Mouse (Mus musculus) kidney, embryonic 15.5 days (tissue): Measurements from ENCODE around the gene Fbxl19. TPM values are rescaled to one million over a fixed set of nuclear protein-coding genes. Genes with fewer than 3 reads are reported as not detected.
"Not testable (repeated sequence)": the region's sequence is repeated elsewhere in the genome, so short reads cannot be mapped to it uniquely, and the experiment has no call there.

ENCODE experiments used
- ATAC-seq: fragments of 200-750 bp; cut with Nextera tagmentation; replicated peaks from 2 replicates; pipeline ENCODE4 v1.8.0; 2017; ENCODE audit warnings: moderate TSS enrichment; ENCODE audit not compliant: low FRiP score
- H3K27ac ChIP-seq: fragments of 300-500 bp; sonication (generic); 2 replicates; pipeline ENCODE4 v1.5.1; 2015; ENCODE audit warnings: mild to moderate bottlenecking, inconsistent platforms
- H3K27me3 ChIP-seq: fragments of 300-500 bp; sonication (generic); 2 replicates; pipeline ENCODE4 v1.6.1; 2015; ENCODE audit warnings: inconsistent platforms
- H3K36me3 ChIP-seq: fragments of 300-500 bp; sonication (generic); 2 replicates; pipeline ENCODE4 v1.6.1; 2015; ENCODE audit warnings: inconsistent platforms
- H3K4me1 ChIP-seq: fragments of 300-500 bp; sonication (generic); 2 replicates; pipeline ENCODE4 v1.6.1; 2015; ENCODE audit warnings: inconsistent platforms
- H3K4me2 ChIP-seq: fragments of 300-500 bp; sonication (generic); 2 replicates; pipeline ENCODE4 v1.6.1; 2015; ENCODE audit warnings: moderate library complexity, mild to moderate bottlenecking, inconsistent platforms
- H3K4me3 ChIP-seq: fragments of 300-500 bp; sonication (generic); replicated peaks from 2 replicates; pipeline ENCODE4 v1.5.1; 2015; ENCODE audit warnings: mild to moderate bottlenecking, inconsistent platforms
- H3K9ac ChIP-seq: fragments of 300-500 bp; sonication (generic); 2 replicates; pipeline ENCODE4 v1.6.1; 2015; ENCODE audit warnings: mild to moderate bottlenecking, inconsistent platforms
- H3K9me3 ChIP-seq: fragments of 300-500 bp; sonication (generic); replicated peaks from 2 replicates; pipeline ENCODE4 v1.6.1; 2016; ENCODE audit warnings: inconsistent platforms
- WGBS: fragments of 180-500 bp; shearing (Covaris S2); methylation state at CpG from one replicate; pipeline ENCODE4 v1.1.7; 2015; ENCODE audit warnings: mixed read lengths; 5-methylcytosine and 5-hydroxymethylcytosine counted together
- polyA plus RNA-seq: library from polyadenylated mRNA; unstranded; fragments of >200 nt; fragmentation: Nextera tagmentation; extraction: Ambion mirVana; gene quantifications from 2 replicates; pipeline ENCODE4 v1.2.1, GENCODE M21; 2015

Fbxl19 gene
- polyA plus RNA-seq, 1 experiment from 2014 or later: 6.8 TPM

DNA sequence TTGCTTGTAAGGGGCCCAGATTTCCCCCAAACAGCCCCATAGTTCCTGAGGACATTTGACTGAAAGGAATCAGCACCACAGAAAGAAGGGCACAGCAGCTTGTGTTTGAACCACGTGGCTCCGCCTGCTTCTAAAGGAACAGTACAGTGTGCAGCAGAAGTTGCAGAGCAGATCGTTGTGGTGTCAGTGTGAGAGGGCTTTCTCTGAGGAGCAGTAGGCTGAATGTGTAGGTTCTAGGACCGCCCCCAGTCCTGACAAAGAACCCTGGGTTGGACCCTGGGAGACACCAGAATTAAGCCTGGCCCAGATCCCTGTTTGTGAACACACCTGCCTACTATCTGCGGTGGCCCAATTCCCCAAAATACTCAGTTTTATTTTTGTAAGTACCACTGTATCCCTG lies 26.9 kb downstream of the Fbxl19 start:
- no peaks in the 10 kb centered on the region for H3K27me3 ChIP-seq
- peaks cover 40% of the 10 kb centered on the region for H3K4me1 ChIP-seq
- peaks cover 27% of the 10 kb centered on the region for H3K36me3 ChIP-seq
- no peak for ATAC-seq
- H3K9me3 ChIP-seq: no peaks in the 10 kb centered on the region
- peak overlapping the region; percentile 94 for H3K4me2 ChIP-seq
- 0 out of 2 replicates have a peak overlapping the region, but pooled peaks have one; percentile 91 for H3K9ac ChIP-seq
- 69% methylated on average over 5 of the region's 5 CpGs for WGBS
- H3K27ac ChIP-seq: no peak overlapping the region
- peak overlapping the region; percentile 81 for H3K4me3 ChIP-seq

DNA sequence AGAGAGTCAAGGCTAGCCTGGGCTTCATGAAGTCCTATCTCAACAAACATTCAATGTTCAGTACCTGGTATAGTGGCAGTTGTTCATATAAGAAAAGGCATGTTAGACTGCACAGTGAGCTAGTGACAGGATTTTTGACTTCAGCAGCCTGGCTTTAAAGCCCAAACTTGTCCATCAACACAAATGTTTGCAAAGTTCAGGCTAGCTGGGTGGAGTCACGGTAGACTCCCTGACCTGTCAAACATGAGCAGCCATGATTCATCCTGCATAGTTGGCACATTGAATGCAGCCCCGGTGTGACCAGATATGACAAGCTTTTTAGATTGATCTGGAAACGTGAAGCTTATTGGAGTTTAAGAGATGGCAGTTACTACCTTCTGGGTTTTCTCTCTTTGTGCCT lies 27.7 kb downstream of the Fbxl19 start:
- Histone ChIP-seq H3K36me3 (peaks cover 19% of the 10 kb centered on the region), H3K27me3 (no peaks in the 10 kb centered on the region), H3K4me1 (peaks cover 40% of the 10 kb centered on the region), H3K9ac (no peak overlapping the region), H3K4me3 (no peak overlapping the region), H3K27ac (no peak overlapping the region), H3K4me2 (no peak overlapping the region), H3K9me3 (no peaks in the 10 kb centered on the region)
- 69% methylated on average over 3 of the region's 3 CpGs for WGBS
- no peak for ATAC-seq

DNA sequence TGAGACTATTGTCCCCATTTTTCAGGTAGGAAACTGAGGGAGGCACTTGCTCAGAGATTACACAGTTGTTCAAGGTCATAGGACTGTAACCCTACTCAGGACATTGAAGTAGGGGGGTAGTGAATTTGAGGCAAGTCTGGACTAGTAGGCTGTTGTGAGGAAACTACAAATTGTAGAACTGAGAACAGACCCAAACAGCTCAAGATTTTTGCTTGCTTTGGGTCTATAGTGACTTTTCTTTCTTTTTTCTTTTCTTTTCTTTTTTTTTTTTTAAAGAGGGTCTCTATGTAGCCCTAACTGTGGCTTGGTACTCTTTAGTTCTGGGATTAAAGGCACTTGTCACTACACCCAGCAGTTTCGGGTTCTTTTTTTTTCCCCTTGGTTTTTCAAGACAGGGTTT lies 28.2 kb downstream of the Fbxl19 start:
- Histone ChIP-seq H3K9me3 (no peaks in the 10 kb centered on the region), H3K27me3 (no peaks in the 10 kb centered on the region), H3K4me2 (no peak overlapping the region), H3K4me1 (peaks cover 40% of the 10 kb centered on the region), H3K36me3 (peaks cover 14% of the 10 kb centered on the region), H3K27ac (no peak overlapping the region), H3K9ac (no peak overlapping the region), H3K4me3 (no peak overlapping the region)
- no peak for ATAC-seq
- 95% methylated on average over 1 of the region's 1 CpGs for WGBS

DNA sequence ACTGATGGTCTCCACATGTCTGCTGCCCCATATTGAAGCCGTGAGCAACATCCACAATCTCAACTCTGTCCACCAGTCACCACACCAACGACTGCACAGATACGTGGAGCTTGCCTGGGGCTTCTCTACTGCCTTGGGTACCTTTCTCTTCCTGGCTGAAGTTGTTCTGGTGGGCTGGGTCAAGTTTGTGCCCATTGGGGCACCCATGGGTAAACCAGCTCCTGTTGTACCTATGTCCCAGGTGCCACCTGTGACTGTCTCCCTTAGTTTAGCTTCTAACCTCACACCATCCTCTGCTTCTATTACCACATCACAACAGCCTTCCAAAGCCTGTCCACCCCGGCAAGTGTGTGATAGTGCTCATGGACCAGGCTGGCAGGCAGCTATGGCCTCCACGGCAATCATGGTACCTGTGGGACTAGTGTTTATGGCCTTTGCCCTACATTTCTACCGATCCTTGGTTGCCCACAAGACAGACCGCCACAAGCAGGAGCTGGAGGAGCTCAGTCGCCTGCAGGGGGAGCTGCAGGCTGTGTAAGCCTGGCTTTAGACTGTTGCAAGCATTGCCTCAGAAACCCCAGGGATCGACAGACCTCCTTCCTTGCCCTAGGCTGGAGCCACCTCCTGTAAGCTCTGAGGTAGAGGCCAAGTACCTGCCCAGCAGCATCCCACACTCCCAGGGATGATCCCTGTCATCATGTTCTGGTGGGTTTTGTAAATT lies 29.5 kb downstream of the Fbxl19 start:
- no peak for ATAC-seq
- Histone ChIP-seq H3K9me3 (no peaks in the 10 kb centered on the region), H3K9ac (no peak overlapping the region), H3K27ac (no peak overlapping the region), H3K4me2 (no peak overlapping the region), H3K4me1 (peaks cover 40% of the 10 kb centered on the region), H3K36me3 (peaks cover 10% of the 10 kb centered on the region), H3K27me3 (no peaks in the 10 kb centered on the region), H3K4me3 (no peak overlapping the region)
- WGBS: 39% methylated on average over 9 of the region's 9 CpGs

DNA sequence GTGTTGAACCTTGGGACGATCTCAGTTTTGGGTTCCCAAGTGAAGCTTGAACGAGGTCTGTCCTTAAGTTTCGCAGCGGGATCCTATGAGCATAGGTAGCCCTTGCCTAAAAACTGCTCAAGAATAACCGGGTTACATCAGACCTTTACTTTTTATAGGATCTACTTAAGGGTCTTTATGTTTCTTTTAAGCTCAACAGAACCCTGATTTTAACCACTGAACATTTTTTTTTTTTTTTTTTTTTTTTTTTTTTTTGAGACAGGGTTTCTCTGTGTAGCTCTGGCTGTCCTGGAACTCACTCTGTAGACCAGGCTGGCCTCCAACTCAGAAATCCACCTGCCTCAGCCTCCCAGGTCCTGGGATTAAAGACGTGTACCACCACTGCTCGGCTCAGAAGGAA lies 31.5 kb downstream of the Fbxl19 start:
- 77% methylated on average over 7 of the region's 7 CpGs for WGBS
- peak overlapping the region; percentile 90 for H3K4me3 ChIP-seq
- H3K27ac ChIP-seq: peak overlapping the region; percentile 99
- H3K36me3 ChIP-seq: peaks cover 30% of the 10 kb centered on the region
- peak overlapping the region; percentile 68 for H3K4me2 ChIP-seq
- H3K4me1 ChIP-seq: peaks cover 31% of the 10 kb centered on the region
- H3K9ac ChIP-seq: peak overlapping the region; percentile 88
- ATAC-seq, H3K27me3 ChIP-seq, H3K9me3 ChIP-seq: not testable (repeated sequence)

DNA sequence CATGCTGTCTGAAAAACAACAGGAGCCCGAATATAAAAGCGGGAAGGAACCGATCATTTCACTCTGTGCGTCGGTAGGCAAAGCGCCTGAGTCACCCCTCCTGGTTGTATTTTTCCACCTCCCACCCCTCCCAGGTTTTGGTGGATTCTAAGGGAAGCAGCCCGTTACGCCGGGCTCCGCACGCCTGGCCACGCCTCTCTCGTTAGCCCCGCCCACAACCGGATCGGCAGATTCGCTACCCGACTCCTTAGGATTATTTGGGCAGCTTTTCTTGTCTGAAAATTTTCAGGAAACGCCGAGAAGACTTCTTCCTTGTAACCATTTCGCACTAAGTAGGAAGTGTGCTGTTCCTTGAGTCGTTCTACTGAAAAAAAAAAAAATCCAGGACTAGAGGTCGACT lies 32.1 kb downstream of the Fbxl19 start, which contains the start of gene Setd1a:
TSS of gene Setd1a (plus strand) at position 245 of the 400 bp plus-strand sequence.
- Histone ChIP-seq H3K4me1 (peaks cover 25% of the 10 kb centered on the region), H3K9ac (peak within 1 kb of the TSS; percentile 88), H3K36me3 (peaks cover 36% of the 10 kb centered on the region), H3K4me2 (peak within 1 kb of the TSS; percentile 68), H3K27me3 (no peaks in the 10 kb centered on the region), H3K9me3 (no peaks in the 10 kb centered on the region), H3K4me3 (peak within 1 kb of the TSS; percentile 90), H3K27ac (peak within 1 kb of the TSS; percentile 99)
- WGBS: under 1% methylated on average over 23 of the region's 23 CpGs
- peak; percentile 45 for ATAC-seq

DNA sequence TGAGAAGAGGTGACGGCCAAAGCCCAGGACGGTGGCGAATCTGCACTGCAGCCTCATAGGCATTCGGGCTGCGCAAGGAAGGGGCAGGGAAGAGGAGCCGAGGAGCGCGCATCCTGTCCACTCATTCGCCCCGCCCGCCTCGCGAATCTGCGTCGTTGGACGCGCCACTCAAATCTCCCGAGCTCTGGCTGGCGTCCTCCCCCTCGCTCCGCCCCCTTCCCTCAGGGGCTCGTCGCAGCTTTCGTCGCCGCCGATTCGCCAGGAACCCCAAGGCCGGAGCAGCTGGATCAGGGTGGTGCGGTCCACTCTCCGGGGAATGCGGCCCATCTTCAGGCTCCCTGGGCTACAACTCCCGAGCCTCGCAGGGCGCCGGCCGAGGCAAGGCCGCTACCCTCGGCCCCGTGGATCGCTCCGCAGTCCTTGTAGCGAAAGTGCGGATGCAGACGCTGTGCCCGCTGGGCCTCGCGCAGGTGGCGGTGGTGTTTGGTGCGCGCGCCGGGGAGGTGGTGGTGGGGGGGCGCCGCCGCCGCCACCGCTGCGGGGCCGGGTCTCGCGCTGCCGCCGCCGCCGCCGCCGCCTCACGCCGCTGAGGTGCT lies 32.6 kb downstream of the Fbxl19 start:
- H3K4me3 ChIP-seq: peak overlapping the region; percentile 90
- peaks cover 41% of the 10 kb centered on the region for H3K36me3 ChIP-seq
- peaks cover 23% of the 10 kb centered on the region for H3K4me1 ChIP-seq
- H3K27me3 ChIP-seq: no peaks in the 10 kb centered on the region
- H3K9ac ChIP-seq: peak overlapping the region; percentile 88
- H3K9me3 ChIP-seq: no peaks in the 10 kb centered on the region
- peak overlapping the region; percentile 99 for H3K27ac ChIP-seq
- peak; percentile 90 for ATAC-seq
- H3K4me2 ChIP-seq: peak overlapping the region; percentile 68
- under 1% methylated on average over 61 of the region's 70 CpGs for WGBS

DNA sequence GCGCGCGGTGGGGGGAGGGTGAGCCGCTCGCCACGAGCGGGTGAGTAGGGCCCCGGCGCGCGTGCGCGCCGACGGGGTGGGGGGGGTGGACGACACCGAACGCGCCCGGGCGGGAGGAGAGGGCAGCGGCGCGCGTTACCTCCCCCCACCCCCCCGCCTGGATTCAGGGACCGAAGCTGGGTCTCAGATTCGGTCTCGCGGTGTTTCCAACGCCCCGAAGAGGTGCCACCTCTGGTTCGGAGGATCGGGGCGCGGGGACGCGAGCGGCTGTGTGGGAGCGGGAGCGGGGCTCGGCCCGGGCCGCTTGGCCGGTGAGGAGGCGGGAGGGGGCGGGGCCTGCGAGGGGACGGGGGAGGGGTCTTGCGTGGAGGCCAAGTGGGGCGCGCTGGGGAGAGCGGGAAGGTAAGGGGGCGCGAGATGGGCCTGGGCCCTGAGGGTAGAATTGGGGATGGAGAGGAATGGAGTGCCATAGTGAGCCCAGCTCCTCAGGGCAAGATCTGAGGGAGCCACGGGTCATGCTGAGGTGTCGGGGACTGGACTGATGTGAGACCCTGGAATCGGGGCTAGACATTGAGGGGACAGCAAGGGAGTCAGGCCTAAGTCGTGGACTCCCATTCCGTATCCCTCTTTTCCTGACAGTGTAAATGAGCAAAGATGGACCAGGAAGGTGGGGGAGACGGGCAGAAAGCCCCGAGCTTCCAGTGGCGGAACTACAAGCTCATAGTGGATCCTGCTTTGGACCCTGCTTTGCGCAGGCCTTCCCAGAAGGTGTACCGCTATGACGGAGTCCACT lies 33.3 kb downstream of the Fbxl19 start:
- Histone ChIP-seq H3K4me1 (peaks cover 23% of the 10 kb centered on the region), H3K4me2 (peak overlapping the region; percentile 68), H3K9me3 (no peaks in the 10 kb centered on the region), H3K36me3 (peaks cover 48% of the 10 kb centered on the region), H3K27ac (peak overlapping the region; percentile 99), H3K4me3 (peak overlapping the region; percentile 90), H3K27me3 (no peaks in the 10 kb centered on the region), H3K9ac (peak overlapping the region; percentile 88)
- WGBS: 3% methylated on average over 59 of the region's 66 CpGs
- peak; percentile 53 for ATAC-seq

DNA sequence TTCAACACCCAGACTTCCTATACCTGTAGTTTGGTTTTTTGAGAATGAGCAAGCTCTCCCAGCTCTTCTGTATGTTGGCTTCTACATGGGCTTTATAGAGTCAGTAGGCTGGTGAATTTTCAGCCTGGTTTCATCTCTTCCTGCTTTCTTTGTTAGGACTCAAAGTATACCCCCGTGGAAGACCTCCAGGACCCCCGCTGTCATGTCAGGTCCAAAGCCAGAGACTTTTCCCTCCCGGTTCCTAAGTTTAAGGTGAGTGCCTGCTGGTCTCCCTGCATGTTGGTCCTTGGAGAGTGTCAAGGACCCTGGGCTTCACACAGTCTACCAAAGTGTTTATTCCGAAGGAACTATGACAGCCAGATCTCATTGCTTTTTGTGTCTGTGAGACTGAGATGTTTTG lies 34.0 kb downstream of the Fbxl19 start:
- Histone ChIP-seq H3K27me3 (no peaks in the 10 kb centered on the region), H3K36me3 (peaks cover 53% of the 10 kb centered on the region), H3K4me2 (peak overlapping the region; percentile 68), H3K27ac (no peak overlapping the region), H3K9ac (peak overlapping the region; percentile 88), H3K4me3 (peak overlapping the region; percentile 90), H3K9me3 (no peaks in the 10 kb centered on the region), H3K4me1 (peaks cover 23% of the 10 kb centered on the region)
- no peak for ATAC-seq
- 79% methylated on average over 4 of the region's 4 CpGs for WGBS

DNA sequence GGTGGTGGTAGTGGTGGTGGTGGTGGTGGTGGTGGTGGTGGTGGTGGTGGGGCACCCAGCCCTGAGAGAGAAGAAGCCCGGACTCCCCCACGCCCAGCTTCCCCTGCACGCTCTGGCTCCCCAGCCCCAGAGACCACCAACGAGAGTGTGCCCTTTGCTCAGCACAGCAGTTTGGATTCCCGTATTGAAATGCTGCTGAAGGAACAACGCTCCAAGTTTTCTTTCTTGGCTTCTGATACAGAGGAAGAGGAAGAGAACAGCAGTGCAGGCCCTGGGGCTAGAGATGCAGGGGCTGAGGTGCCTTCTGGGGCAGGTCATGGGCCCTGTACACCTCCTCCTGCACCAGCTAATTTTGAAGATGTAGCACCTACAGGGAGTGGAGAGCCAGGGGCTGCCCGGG lies 41.0 kb downstream of the Fbxl19 start, which contains the start of gene Gm49388:
TSS of gene Gm49388 (plus strand) at position 301 of the 400 bp plus-strand sequence.
- H3K9me3 ChIP-seq: no peaks in the 10 kb centered on the region
- H3K27me3 ChIP-seq: no peaks in the 10 kb centered on the region
- H3K4me1 ChIP-seq: no peaks in the 10 kb centered on the region

DNA sequence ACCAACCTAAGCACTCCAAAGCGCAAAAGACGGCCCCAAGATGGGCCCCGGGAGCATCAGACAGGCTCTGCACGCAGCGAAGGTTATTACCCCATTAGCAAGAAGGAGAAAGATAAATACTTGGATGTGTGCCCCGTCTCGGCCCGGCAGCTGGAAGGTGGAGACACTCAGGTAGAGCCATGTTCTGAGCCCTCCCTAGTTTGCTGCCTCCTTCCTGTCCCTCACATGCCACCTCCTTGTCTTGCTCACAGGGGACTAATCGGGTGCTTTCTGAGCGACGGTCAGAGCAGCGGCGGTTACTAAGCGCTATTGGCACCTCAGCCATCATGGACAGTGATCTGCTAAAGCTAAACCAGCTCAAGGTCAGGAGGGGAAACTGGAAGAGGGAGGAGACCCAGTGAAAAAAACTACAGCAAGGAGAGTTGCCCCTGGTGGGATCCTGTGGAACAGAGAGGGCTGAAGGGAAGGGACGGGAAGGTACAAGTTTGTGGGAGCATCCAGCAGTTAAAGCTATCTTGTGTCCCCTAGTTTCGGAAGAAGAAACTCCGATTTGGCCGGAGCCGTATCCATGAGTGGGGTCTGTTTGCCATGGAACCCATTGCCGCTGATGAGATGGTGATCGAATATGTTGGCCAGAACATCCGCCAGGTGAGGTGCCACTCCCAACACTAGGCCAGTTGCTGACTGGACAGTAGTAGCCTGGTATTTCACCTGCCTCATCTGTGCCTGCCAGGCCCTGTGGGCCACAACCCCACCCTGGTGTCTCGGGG lies 52.9 kb downstream of the Fbxl19 start:
- Histone ChIP-seq H3K27me3 (no peaks in the 10 kb centered on the region), H3K4me2 (no peak overlapping the region), H3K4me1 (peaks cover 9% of the 10 kb centered on the region), H3K36me3 (peaks cover 84% of the 10 kb centered on the region), H3K27ac (no peak overlapping the region), H3K9me3 (no peaks in the 10 kb centered on the region), H3K9ac (no peak overlapping the region), H3K4me3 (no peak overlapping the region)
- WGBS: 91% methylated on average over 23 of the region's 23 CpGs
- no peak for ATAC-seq

More for the DNA sequence above, 41.0 kb downstream of the Fbxl19 start, which contains the start of gene Gm49388:
- Histone ChIP-seq H3K27ac (no peak within 1 kb of the TSS), H3K4me2 (no peak within 1 kb of the TSS), H3K4me3 (no peak within 1 kb of the TSS), H3K36me3 (peaks cover 98% of the 10 kb centered on the region), H3K9ac (no peak within 1 kb of the TSS)
- 88% methylated on average over 7 of the region's 7 CpGs for WGBS
- no peak for ATAC-seq
